Mouse (Mus musculus) embryonic facial prominence, embryonic 14.5 days (tissue): Measurements from ENCODE around the gene Fam168a. TPM values are rescaled to one million over a fixed set of nuclear protein-coding genes. Genes with fewer than 3 reads are reported as not detected.
A peak's percentile ranks its signal among the peaks of the same experiment; 100 is the strongest.
"Not testable (repeated sequence)": the region's sequence is repeated elsewhere in the genome, so short reads cannot be mapped to it uniquely, and the experiment has no call there.

Experiments
- ATAC-seq: fragments of 200-750 bp; cut with Nextera tagmentation; 2 replicates; pipeline ENCODE4 v1.8.0; 2017; ENCODE audit warnings: low read depth, moderate number of reproducible peaks, moderate TSS enrichment
- DNase-seq: peaks from one replicate; pipeline ENCODE4 v3.0.0-alpha.2; 2015; ENCODE audit warnings: low spot score
- H3K27ac ChIP-seq: fragments of 300-500 bp; sonication (generic); replicated peaks from 2 replicates; pipeline ENCODE4 v1.5.1; 2014; ENCODE audit warnings: low read depth, mild to moderate bottlenecking, low read length, moderate library complexity
- H3K27me3 ChIP-seq: fragments of 300-500 bp; sonication (generic); replicated peaks from 2 replicates; pipeline ENCODE4 v1.6.1; 2014; ENCODE audit warnings: low read length; ENCODE audit not compliant: control insufficient read depth, insufficient read depth
- H3K36me3 ChIP-seq: fragments of 300-500 bp; sonication (generic); 2 replicates; pipeline ENCODE4 v1.6.1; 2014; ENCODE audit warnings: low read length, mixed read lengths; ENCODE audit not compliant: control insufficient read depth, insufficient read depth
- H3K4me1 ChIP-seq: fragments of 300-500 bp; sonication (generic); 2 replicates; pipeline ENCODE4 v1.6.1; 2014; ENCODE audit warnings: antibody characterized with exemption, low read length; ENCODE audit not compliant: control insufficient read depth, insufficient read depth
- H3K4me2 ChIP-seq: fragments of 300-500 bp; sonication (generic); 2 replicates; pipeline ENCODE4 v1.6.1; 2014; ENCODE audit warnings: low read depth, mild to moderate bottlenecking, low read length, moderate library complexity, mixed read lengths
- H3K4me3 ChIP-seq: fragments of 300-500 bp; sonication (generic); 2 replicates; pipeline ENCODE4 v1.5.1; 2014; ENCODE audit warnings: low read depth, mild to moderate bottlenecking, low read length
- H3K9ac ChIP-seq: fragments of 300-500 bp; sonication (generic); 2 replicates; pipeline ENCODE4 v1.6.1; 2014; ENCODE audit warnings: low read depth, mild to moderate bottlenecking, low read length, moderate library complexity, mixed read lengths
- H3K9me3 ChIP-seq: fragments of 300-500 bp; sonication (generic); 2 replicates; pipeline ENCODE4 v1.6.1; 2016; ENCODE audit warnings: low read length; ENCODE audit not compliant: control insufficient read depth
- WGBS: fragments of 180-500 bp; shearing (Covaris S2); extraction: QIAGEN DNeasy Blood & Tissue Kit; methylation state at CpG from one replicate; pipeline ENCODE4 v1.1.7; 2014; 5-methylcytosine and 5-hydroxymethylcytosine counted together
- polyA plus RNA-seq: library from polyadenylated mRNA; unstranded; fragments of >200 nt; fragmentation: Nextera tagmentation; extraction: Ambion mirVana; gene quantifications from 2 replicates; pipeline ENCODE4 v1.2.1, GENCODE M21; 2014

Gene Fam168a
- polyA plus RNA-seq, 1 experiment from 2014 or later: 42.3 TPM

DNA sequence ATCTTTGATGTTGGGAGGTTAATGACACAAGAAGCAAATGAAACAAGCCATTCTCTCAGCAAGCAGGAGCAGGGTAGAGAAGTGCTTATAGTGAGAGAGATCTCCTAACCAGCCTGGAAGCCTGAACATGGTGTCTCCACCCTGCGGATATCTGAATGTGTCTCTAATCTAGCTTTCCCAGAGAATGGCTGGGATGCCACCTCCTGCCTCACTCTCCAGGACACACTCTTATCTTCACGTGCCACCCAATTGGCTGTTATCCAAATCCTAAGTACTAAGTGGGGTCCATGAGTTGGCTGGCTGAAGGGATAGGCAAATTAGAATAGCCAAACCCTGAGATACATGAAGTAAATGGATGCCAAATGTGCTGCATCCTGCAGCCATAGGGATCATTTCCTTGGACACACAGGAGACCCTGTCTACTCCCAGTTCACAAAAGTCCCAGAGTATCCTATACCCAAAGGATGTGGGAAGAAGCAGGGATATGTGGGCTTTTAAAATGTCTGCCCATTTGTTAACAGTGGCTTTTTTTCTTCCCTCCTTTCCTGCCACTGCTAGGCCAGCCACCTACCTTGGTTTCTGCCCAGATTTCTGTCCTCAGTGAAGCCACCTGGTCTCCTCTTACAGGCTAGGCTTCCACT, 138.1 kb downstream of the Fam168a start:
- DNase-seq: no peak
- Histone ChIP-seq H3K4me1 (peaks cover 4% of the 10 kb centered on the region; the same call in 1 of the 2 replicates), H3K4me2 (no peak overlapping the region), H3K36me3 (no peaks in the 10 kb centered on the region; the same call in 1 of the 2 replicates), H3K27me3 (no peaks in the 10 kb centered on the region), H3K27ac (no peak overlapping the region), H3K4me3 (no peak overlapping the region), H3K9me3 (no peaks in the 10 kb centered on the region), H3K9ac (no peak overlapping the region)
- WGBS: 76% methylated on average over 2 of the region's 2 CpGs
- ATAC-seq: no peak

DNA sequence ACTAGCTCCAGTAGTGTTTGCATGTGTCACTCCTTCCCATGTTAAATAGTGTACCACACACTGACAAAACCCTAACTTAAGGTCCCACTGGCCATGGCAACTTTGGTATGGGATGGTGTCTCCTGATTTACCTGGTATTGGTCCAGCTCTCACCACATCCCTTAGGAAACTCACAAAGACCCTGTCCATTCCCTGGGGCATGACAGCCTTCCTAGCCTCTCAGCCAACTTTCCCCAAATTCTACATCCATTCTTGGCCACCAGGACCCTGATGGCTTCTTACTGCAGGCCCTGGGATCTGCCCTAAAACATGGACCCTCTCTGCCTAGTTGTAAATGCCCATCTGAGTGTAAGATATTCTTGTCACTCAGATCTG, 138.6 kb downstream of the Fam168a start:
- Histone ChIP-seq H3K27ac (peak overlapping the region; percentile 8; the same call in 1 of the 2 replicates), H3K9ac (no peak overlapping the region), H3K4me3 (no peak overlapping the region), H3K27me3 (no peaks in the 10 kb centered on the region), H3K36me3 (no peaks in the 10 kb centered on the region; the same call in 1 of the 2 replicates), H3K4me2 (no peak overlapping the region), H3K4me1 (peaks cover 4% of the 10 kb centered on the region; the same call in 1 of the 2 replicates), H3K9me3 (no peaks in the 10 kb centered on the region)
- ATAC-seq: no peak
- no peak for DNase-seq

DNA sequence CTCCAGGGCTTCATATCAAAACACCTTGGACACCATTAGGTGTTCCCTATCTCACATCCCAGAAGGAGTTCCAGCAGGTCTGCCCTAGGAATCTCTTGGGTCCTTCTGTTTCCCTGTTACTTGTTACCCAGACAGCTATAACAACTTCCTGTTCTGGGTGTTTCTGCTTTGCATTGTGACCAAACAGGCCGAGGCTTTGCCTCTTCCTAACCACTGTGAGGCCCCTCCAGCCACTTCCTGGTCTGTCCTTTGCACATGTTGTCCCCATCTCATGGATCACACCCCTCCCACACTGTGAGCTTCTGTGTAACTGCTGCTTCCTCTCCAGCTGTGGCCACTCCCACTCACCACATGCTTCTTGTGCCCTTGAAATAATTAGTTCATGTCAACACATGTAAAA, 139.0 kb downstream of the Fam168a start:
- no peak overlapping the region for H3K4me3 ChIP-seq
- H3K4me2 ChIP-seq: no peak overlapping the region
- ATAC-seq: peak; percentile 50; the same call in 1 of the 2 replicates
- H3K27ac ChIP-seq: peak overlapping the region; percentile 8; the same call in 1 of the 2 replicates
- no peaks in the 10 kb centered on the region for H3K27me3 ChIP-seq
- peak; percentile 74 for DNase-seq
- H3K9me3 ChIP-seq: no peaks in the 10 kb centered on the region
- peaks cover 4% of the 10 kb centered on the region; the same call in 1 of the 2 replicates for H3K4me1 ChIP-seq
- H3K9ac ChIP-seq: no peak overlapping the region
- no peaks in the 10 kb centered on the region; the same call in 1 of the 2 replicates for H3K36me3 ChIP-seq
- 9% methylated on average over 1 of the region's 1 CpGs for WGBS

DNA sequence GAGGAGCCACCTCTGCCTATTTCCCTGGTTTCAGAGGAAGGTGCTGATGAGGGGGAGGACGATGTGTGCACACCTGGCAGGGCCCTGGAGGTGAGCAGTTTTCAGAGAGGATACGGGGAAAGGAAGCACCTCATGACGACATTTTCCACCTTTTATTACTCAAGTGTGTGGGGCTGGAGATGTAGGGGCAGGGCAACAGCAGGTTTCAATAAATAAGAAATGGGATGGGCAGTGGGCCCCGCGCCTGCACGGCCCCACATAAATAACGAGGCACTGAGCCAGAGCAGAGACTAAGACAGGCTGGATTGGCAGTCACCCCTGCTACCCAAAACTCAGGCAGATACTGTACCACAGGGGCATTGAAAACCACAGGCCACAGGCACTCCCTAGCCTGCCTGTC, 139.6 kb downstream of the Fam168a start:
- H3K27ac ChIP-seq, H3K9ac ChIP-seq, DNase-seq, H3K4me3 ChIP-seq, ATAC-seq, H3K9me3 ChIP-seq, H3K4me2 ChIP-seq, H3K27me3 ChIP-seq, H3K4me1 ChIP-seq, H3K36me3 ChIP-seq: not testable (repeated sequence)
- 40% methylated on average over 7 of the region's 7 CpGs for WGBS

DNA sequence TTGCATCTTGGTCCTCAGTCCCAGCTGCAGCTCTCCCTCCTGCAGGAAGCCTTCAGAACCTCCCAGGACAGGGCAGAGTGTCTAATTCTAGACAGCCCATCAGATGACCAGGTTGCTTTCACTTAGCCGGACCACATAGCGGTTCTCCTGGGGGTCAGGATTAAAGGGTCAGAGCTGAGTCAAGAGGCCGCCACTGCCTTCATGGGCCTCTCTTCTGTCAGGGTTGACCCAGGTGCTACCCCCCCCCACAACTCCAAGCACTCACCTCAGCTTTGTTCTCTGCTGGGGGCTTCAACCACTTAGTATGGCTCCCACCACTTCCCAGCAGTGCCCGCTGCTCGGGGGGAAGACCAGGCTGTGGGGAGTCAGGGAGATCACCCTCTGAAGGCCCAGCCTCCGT, 140.7 kb downstream of the Fam168a start:
- H3K9ac ChIP-seq: no peak overlapping the region
- H3K9me3 ChIP-seq: no peaks in the 10 kb centered on the region
- DNase-seq (no peak), ATAC-seq (no peak)
- H3K4me1 ChIP-seq: peaks cover 8% of the 10 kb centered on the region; the same call in 1 of the 2 replicates
- no peak overlapping the region for H3K4me2 ChIP-seq
- no peak overlapping the region for H3K4me3 ChIP-seq
- H3K27ac ChIP-seq: no peak overlapping the region
- H3K27me3 ChIP-seq: no peaks in the 10 kb centered on the region
- WGBS: 92% methylated on average over 5 of the region's 6 CpGs
- no peaks in the 10 kb centered on the region; the same call in 1 of the 2 replicates for H3K36me3 ChIP-seq

DNA sequence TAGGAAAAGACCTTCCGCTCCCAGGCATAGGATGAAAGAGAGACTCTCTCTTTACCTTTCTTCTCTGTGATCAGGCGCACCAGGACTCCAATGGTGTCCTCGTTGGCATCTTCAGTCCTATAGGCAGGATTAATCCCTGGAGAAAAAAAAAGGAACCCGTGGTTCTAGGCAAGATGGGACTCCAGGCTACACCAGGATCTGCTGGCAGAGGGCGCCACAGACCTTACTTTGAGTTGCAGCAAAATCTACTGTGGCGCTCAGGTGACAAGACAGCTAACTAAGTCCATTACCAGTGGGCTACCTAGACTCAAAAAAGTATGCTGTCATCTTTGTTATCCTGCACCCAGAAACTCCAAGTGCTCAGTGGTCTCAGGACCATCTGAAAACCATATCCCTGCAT, 142.3 kb downstream of the Fam168a start:
- H3K9ac ChIP-seq: no peak overlapping the region
- no peak for ATAC-seq
- H3K27ac ChIP-seq: no peak overlapping the region
- H3K4me2 ChIP-seq: no peak overlapping the region
- no peak overlapping the region for H3K4me3 ChIP-seq
- no peaks in the 10 kb centered on the region for H3K27me3 ChIP-seq
- WGBS: 38% methylated on average over 6 of the region's 6 CpGs
- H3K9me3 ChIP-seq: no peaks in the 10 kb centered on the region
- peak; percentile 73 for DNase-seq
- no peaks in the 10 kb centered on the region for H3K36me3 ChIP-seq
- H3K4me1 ChIP-seq: peaks cover 14% of the 10 kb centered on the region

DNA sequence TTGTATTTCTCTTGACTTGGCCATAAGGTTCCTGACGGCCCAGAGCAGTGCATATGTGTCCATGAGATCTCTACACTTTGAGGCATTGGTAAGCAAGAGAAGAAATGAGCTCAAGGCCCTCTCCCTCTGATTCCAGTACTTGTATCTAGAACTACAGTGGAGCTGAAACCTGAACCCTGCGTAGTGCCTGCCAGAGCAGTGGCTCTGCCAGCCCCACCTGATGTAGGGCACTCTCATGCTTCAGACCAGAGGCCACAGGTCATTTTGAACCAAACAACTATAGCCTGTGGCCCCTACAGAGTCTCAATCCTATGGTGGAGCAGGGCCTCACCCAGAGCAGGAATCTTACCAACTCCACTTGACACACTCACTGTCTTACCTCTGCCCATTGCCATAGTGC, 143.1 kb downstream of the Fam168a start:
- Histone ChIP-seq H3K27me3 (no peaks in the 10 kb centered on the region), H3K27ac (no peak overlapping the region), H3K9ac (no peak overlapping the region), H3K36me3 (no peaks in the 10 kb centered on the region), H3K4me1 (peaks cover 20% of the 10 kb centered on the region), H3K4me2 (no peak overlapping the region), H3K9me3 (no peaks in the 10 kb centered on the region), H3K4me3 (no peak overlapping the region)
- 96% methylated on average over 2 of the region's 2 CpGs for WGBS
- ATAC-seq (no peak), DNase-seq (no peak)

DNA sequence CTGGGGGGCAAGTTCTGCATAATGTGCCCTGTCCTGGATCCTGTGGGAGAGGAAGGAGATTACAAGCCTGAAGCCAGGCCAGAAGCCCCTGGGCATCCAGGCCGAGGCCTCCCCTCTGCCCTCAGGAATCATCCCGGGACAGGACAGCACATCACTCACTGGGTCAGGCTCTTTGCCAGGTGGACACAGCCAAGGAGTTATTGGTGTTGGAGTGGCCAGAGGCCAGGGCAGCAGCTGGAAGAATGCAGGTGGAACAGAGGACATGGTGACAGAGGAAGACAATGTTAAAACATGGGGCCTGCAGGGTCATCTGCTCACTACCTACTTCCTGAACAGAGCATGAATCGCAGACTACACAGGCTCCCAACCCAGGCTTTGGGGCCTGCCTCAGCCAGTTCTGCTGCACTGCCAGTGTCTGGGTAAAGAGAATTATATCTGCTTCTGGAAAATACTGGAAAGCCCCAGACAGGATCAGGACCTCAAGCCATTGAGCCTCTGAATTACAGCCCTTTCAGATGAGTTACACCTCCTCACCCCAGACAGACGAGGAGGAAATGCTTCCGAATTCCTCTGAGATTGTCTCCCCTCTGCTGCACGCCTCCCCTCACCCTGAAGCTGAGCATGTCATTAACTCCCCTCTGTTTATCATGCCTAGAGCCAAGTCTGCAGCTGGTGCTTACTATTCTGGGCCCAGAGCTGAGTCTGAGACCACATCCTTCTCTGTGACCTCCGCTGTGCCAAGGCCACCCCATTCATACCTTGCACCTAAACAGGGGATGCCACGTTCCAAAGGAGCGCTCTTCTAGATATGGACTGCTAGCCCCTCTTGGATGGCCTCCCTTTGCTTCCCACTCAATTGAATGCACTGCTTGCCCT, 145.3 kb downstream of the Fam168a start:
- Histone ChIP-seq H3K4me3 (no peak overlapping the region), H3K9ac (no peak overlapping the region), H3K4me2 (no peak overlapping the region), H3K27me3 (no peaks in the 10 kb centered on the region), H3K9me3 (no peaks in the 10 kb centered on the region), H3K36me3 (no peaks in the 10 kb centered on the region), H3K27ac (no peak overlapping the region), H3K4me1 (peaks cover 29% of the 10 kb centered on the region)
- WGBS: 58% methylated on average over 9 of the region's 9 CpGs
- ATAC-seq: peak; percentile 19; the same call in 1 of the 2 replicates
- no peak for DNase-seq
